Mouse (Mus musculus): ENCODE measurements around the gene Rpp38.

DNA sequence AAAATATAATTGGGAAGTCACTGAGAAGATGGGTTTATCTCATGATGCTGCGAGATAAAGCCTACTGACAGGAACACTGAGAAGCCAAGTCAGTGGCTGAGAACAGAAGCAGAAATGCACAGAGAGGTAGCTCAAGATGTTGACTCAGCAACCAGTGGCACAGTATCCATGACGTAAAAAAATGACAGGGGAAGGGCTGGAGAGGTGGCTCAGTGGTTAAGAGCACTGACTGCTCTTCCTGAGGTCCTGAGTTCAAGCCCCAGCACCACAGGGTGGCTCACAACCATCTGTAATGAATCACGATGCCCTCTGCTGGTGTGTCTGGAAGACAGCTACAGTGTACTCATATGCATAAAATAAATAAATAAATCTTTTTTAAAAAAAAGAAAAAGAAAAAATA lies 28.6 kb upstream of the Rpp38 start:
- TF ChIP-seq POLR2A (IDR thresholded peaks at IDR 0.05; ENCODE audit: insufficient read depth, low read length), result no peak
- TF ChIP-seq CTCF (IDR thresholded peaks at IDR 0.05; ENCODE audit: low read depth, low read length), result no peak

Data from ES-Bruce4 (cell line).